Mouse (Mus musculus) G1E (cell line): ENCODE measurements around the gene Aco2. TPM values are rescaled to one million over a fixed set of nuclear protein-coding genes. Genes with fewer than 3 reads are reported as not detected.

ENCODE experiments used
- ATAC-seq: 2 replicates; pipeline ENCODE4 v1.8.0; 2016; ENCODE audit warnings: mild to moderate bottlenecking; ENCODE audit not compliant: insufficient number of reproducible peaks, poor library complexity, low FRiP score, severe bottlenecking; ENCODE audit errors: extremely low read depth
- DNase-seq: peaks from one replicate; pipeline ENCODE4 v3.0.0; 2012; ENCODE audit warnings: low spot score
- H3K27me3 ChIP-seq: 2 replicates; pipeline ENCODE4 v1.6.1; 2012; ENCODE audit warnings: mild to moderate bottlenecking, low read length, inconsistent platforms; ENCODE audit not compliant: insufficient read depth
- H3K36me3 ChIP-seq: replicated peaks from 2 replicates; pipeline ENCODE3; 2012; ENCODE audit warnings: mild to moderate bottlenecking, inconsistent platforms
- H3K4me1 ChIP-seq: 2 replicates; pipeline ENCODE4 v1.6.1; 2012; ENCODE audit warnings: low read depth, low read length, inconsistent platforms, mixed read lengths; ENCODE audit not compliant: insufficient read depth
- H3K4me3 ChIP-seq: 2 replicates; pipeline ENCODE4 v1.5.1; 2012; ENCODE audit warnings: low read depth, mild to moderate bottlenecking, inconsistent platforms, low read length, moderate library complexity, mixed read lengths
- H3K9me3 ChIP-seq: replicated peaks from 2 replicates; pipeline ENCODE4 v1.6.1; 2012; ENCODE audit warnings: inconsistent platforms
- CTCF ChIP-seq: IDR thresholded peaks from 2 replicates; pipeline ENCODE4 v1.5.1; 2012; ENCODE audit warnings: low read depth, low read length, inconsistent platforms, mixed read lengths
- GATA1 ChIP-seq: IDR thresholded peaks from 2 replicates; pipeline ENCODE4 v1.6.1; 2012; ENCODE audit warnings: borderline replicate concordance, low read length, inconsistent platforms, mixed read lengths
- GATA2 ChIP-seq: IDR thresholded peaks from 2 replicates; pipeline ENCODE4 v1.6.1; 2012; ENCODE audit warnings: low read depth, low read length, inconsistent platforms, borderline replicate concordance
- POLR2AphosphoS5 ChIP-seq: IDR thresholded peaks from 2 replicates; pipeline ENCODE4 v1.6.1; 2012; ENCODE audit warnings: low read depth, low read length, inconsistent platforms; ENCODE audit not compliant: insufficient replicate concordance
- TAL1 ChIP-seq: conservative IDR thresholded peaks from 2 replicates; pipeline ENCODE4 v1.6.1; 2012; ENCODE audit warnings: low read depth, low read length, inconsistent platforms, mixed read lengths
- polyA plus RNA-seq: library from polyadenylated mRNA; stranded (reverse); fragments of >175 nt; gene quantifications from 2 replicates; pipeline ENCODE4 v1.2.3, GENCODE M21; 2012
- total RNA-seq, 2 experiments: library from RNA; stranded (forward) in 1 of 2; stranded (reverse) in 1 of 2; fragments of 200-1000 nt in 1 of 2; fragments of >200 nt in 1 of 2; fragmentation: Nextera tagmentation in 1 of 2; gene quantifications; 2 replicates each; pipeline ENCODE4 v1.2.3; 2014 to 2017

The Aco2 gene
- total and polyA plus RNA-seq, 3 experiments: 124 to 177 (median 142) TPM

DNA sequence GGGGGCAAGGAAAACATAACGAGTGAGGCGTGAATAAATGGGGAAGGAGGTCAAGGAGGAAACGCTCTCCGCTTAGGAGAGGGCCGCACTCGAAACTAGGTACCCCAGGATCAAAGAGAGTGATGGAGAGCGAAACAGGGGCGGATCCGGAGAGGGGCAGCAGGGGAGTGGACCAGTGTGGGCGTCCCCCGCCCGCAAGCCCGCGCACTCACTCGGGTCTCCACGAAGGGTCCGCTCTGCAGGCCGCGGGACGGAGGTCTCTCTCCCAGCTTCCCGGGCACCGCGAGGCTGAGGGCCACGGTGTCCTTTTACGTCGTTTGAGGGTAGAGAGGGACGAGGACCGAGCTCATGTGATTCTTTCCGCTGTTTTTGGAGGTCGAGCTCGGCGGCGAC is 14.4 kb upstream of the Aco2 start:
- Histone ChIP-seq H3K4me3 (peak overlapping the region; percentile 85), H3K27me3 (no peaks in the 10 kb centered on the region), H3K4me1 (peaks cover 59% of the 10 kb centered on the region), H3K36me3 (peaks cover 28% of the 10 kb centered on the region), H3K9me3 (no peaks in the 10 kb centered on the region)
- TF ChIP-seq GATA1: no peak
- no peak for ATAC-seq
- peak; percentile 44 for DNase-seq

DNA sequence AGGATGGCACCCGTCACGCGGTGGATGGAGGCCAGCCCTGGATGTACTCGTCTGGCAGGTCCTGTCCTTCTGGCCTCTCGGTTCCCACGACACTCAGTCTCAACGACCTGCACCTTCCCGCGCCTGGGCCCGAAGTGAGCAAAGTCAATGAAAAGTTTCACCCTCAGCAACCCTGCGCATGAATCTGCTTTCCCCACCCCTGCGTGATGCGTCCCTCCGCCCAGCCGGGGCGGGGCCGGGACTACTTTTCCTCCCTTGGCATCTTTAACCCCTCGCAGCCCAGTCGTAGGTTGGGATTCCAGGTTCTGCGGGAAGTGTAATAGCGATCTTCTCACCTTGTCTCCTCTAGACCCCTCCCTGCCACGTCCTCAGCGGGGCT is 14.0 kb upstream of the Aco2 start:
- DNase-seq (peak; percentile 79), ATAC-seq (no peak)
- Histone ChIP-seq H3K4me3 (peak overlapping the region; percentile 85), H3K4me1 (peaks cover 56% of the 10 kb centered on the region), H3K36me3 (peaks cover 26% of the 10 kb centered on the region), H3K9me3 (no peaks in the 10 kb centered on the region), H3K27me3 (no peaks in the 10 kb centered on the region)
- TF ChIP-seq POLR2AphosphoS5 (peak; percentile 92; the same call in 1 of the 2 replicates), GATA2 (no peak), TAL1 (no peak)

DNA sequence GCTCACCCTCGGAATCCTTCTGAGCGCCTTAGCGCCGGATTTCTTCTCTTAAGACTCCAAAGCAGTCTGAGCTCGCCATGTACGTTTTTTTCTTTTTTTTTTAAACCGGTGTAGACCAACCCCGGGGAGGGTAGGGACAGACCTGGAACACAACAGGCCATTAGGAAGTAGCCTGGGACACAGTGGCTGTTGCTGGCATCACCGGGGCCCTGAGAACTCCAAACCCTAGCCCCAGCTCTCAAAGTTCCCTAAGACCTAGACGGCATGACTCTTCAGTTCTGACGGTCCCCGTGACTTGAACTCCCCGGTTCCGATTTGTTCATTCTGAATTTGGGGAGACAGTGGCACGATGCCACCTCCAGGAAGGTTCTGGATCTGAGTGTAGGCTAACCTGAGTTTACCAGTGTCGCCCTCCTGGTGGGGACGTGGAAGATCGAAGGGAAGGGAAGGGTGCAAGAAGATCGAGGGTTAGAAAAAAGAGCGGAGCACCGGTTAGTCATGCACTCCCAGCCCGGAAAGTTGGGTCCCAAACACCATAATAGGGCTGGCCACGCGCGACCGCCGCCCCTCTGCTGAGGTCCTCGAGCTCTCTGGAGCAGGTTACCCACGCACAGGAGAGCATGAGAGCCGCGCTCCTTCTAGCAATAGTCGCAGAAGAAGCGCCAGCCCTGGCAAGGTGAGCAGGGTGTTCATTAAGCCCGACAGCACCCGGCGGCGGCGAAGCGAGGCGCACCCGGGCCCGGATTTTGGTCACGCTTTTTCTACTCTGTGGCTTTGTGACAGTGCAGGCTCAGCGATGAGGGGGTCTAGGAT is 13.4 kb upstream of the Aco2 start, which contains the start of gene Tob2:
Gene Tob2 (minus strand): TSS at position 280 of the 813 bp plus-strand sequence.
- Histone ChIP-seq H3K4me3 (peak within 1 kb of the TSS; percentile 85), H3K9me3 (no peaks in the 10 kb centered on the region), H3K27me3 (no peaks in the 10 kb centered on the region), H3K4me1 (peaks cover 54% of the 10 kb centered on the region), H3K36me3 (peaks cover 23% of the 10 kb centered on the region)
- DNase-seq (no peak), ATAC-seq (no peak)
- TF ChIP-seq GATA2 (no peak), POLR2AphosphoS5 (no peak), TAL1 (no peak), CTCF (no peak), GATA1 (no peak)

DNA sequence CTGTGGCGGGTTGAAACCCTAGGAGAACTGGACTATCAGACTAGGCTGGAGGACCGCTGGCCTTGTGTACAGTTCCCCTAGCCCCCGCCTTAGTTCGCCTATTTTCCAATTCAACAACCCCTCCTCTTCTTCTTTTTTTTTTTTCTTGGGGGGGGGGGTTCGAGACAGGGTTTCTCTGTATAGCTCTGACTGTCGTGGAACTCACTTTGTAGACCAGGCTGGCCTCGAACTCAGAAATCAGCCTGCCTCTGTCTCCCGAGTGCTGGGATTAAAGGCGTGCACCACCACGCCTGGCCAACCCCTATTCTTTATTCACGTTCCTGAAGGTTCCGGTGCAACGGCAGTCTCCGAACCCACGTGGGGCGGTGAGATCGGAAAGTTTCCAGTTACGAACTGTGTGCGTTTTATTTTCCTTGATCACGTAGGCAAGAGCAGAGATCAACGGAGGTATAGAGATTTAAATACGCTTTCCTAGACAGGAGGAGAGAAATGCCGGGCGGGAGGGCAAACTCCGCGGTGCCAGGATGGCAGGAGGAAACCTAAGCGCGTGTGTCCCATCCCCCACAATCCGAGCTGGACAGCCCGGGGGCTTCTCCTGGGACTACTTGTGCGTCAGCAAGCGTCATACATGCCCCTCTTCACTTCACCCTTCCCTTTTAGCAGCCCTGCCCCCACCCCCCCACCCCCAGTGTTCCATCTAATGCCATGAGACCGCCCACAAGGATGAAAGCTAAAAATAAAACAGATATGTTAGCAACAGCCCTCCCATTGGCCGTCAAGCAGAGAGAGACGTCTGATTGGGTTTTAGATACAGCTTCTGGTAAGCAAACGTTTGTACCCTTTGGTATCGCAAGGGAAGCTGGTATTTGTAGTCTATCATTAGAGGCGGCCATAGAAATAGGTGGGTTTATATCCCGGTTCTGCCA is 12.5 kb upstream of the Aco2 start:
- Histone ChIP-seq H3K36me3 (peaks cover 25% of the 10 kb centered on the region), H3K4me3 (peak overlapping the region; percentile 85), H3K4me1 (peaks cover 55% of the 10 kb centered on the region), H3K27me3 (no peaks in the 10 kb centered on the region), H3K9me3 (no peaks in the 10 kb centered on the region)
- peak; percentile 82 for DNase-seq
- TF ChIP-seq TAL1 (no peak), GATA1 (no peak), CTCF (no peak), POLR2AphosphoS5 (no peak), GATA2 (no peak)
- peak; percentile 65 for ATAC-seq

DNA sequence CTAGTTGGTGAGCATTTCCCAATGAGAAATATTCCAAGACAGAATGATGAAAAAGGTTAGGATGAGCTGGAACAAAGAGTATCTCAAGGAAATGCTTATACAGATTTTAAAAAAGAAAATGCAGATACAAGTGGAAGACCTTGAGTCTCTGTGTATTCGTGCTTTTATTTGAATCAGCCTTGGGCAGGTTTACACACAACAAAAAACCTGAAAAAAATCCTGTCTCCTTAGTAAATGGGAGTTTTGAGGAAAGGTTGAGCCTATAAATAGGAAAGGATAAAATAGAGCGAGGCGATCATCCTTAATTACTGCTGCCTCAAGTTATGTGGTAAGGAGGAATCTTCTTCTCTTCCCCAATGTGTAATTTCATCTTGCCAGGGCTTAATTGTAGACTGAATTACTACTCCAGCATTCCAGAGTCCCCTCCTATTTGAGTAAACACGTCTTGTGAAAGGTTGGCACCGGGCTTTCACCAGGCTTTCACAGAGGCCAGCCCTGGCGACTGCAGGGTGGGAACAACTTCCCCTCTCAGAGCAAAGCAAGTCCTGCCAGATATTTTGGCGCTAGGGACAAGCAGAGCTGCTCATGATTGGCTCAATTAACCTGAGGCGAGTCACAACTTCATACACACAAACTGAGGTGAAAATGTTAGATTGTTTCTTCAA is 11.5 kb upstream of the Aco2 start:
- peaks cover 52% of the 10 kb centered on the region for H3K4me1 ChIP-seq
- TF ChIP-seq GATA2: no peak
- no peak for TF ChIP-seq TAL1
- TF ChIP-seq GATA1: no peak
- TF ChIP-seq POLR2AphosphoS5: no peak
- no peak for TF ChIP-seq CTCF
- H3K9me3 ChIP-seq: no peaks in the 10 kb centered on the region
- H3K36me3 ChIP-seq: peaks cover 29% of the 10 kb centered on the region
- H3K4me3 ChIP-seq: no peak overlapping the region
- no peak for DNase-seq
- no peak for ATAC-seq
- H3K27me3 ChIP-seq: no peaks in the 10 kb centered on the region; the same call in 1 of the 2 replicates

DNA sequence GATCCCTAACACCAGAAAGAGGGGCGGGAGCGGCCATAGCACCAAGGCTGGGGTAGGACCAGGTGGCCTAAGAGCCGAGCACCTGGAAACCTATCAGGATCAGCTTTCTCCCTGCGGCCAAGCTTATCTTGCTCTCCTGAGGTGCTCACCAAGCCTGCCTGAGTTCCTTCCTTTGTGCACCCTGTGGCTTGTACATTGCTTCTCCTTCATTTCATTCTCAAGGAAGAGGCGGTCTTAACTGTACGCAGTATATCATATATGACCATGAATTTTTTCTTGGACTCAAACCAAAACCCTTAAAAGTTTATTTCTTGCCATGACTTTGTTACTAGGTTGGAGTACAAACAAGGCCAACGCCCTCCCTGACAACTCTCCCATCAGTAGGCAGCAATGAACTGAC is 7.9 kb upstream of the Aco2 start:
- no peak for TF ChIP-seq POLR2AphosphoS5
- TF ChIP-seq TAL1: no peak
- TF ChIP-seq GATA1: no peak
- TF ChIP-seq CTCF: no peak
- TF ChIP-seq GATA2: no peak
- H3K4me1 ChIP-seq: peaks cover 38% of the 10 kb centered on the region
- peaks cover 65% of the 10 kb centered on the region for H3K36me3 ChIP-seq
- ATAC-seq: no peak
- H3K4me3 ChIP-seq: no peak overlapping the region
- no peak for DNase-seq
- H3K9me3 ChIP-seq: no peaks in the 10 kb centered on the region
- no peaks in the 10 kb centered on the region; the same call in 1 of the 2 replicates for H3K27me3 ChIP-seq
